Mouse (Mus musculus): ENCODE results near the gene Mcf2.

GRCm38 (mm10) chrX:60182611-60183010 lies 3.7 kb upstream of the Mcf2 start:
- TF ChIP-seq MAX (IDR thresholded peaks at IDR 0.05; ENCODE audit: low read length): no peak
- TF ChIP-seq RCOR1 (conservative IDR thresholded peaks at IDR 0.05; ENCODE audit: low read depth, low read length): no peak
- TF ChIP-seq CTCF (conservative IDR thresholded peaks at IDR 0.05 in 1 of 2, IDR thresholded peaks at IDR 0.05 in 1 of 2; ENCODE audit: low read depth in 2 of 2, low read length in 2 of 2): no peak
- TF ChIP-seq POLR2A (IDR thresholded peaks at IDR 0.05; ENCODE audit: low read depth, low read length): no peak
- TF ChIP-seq EP300 (IDR thresholded peaks at IDR 0.05; ENCODE audit: low read length): no peak
- TF ChIP-seq SMC3 (IDR thresholded peaks at IDR 0.05; ENCODE audit: low read depth, low read length): no peak
- TF ChIP-seq MYC (IDR thresholded peaks at IDR 0.05; ENCODE audit: low read depth, low read length): no peak
- TF ChIP-seq ZC3H11A (IDR thresholded peaks at IDR 0.05; ENCODE audit: low read depth, low read length): no peak
- no peak for TF ChIP-seq TBP (conservative IDR thresholded peaks at IDR 0.05; ENCODE audit: low read depth, low read length)
- TF ChIP-seq ETS1 (conservative IDR thresholded peaks at IDR 0.05; ENCODE audit: low read depth, low read length): no peak
- no peak for TF ChIP-seq MAZ (IDR thresholded peaks at IDR 0.05; ENCODE audit: low read depth, low read length)
